Mouse (Mus musculus): Measurements from ENCODE around the gene Epo.

GRCm38 (mm10) chr5:137549840-137550239 lies 16.8 kb upstream of the Epo start:
- TF ChIP-seq CTCF (conservative IDR thresholded peaks at IDR 0.05; ENCODE audit: low read length) (no peak), NANOG (IDR thresholded peaks at IDR 0.05; ENCODE audit: borderline replicate concordance, low read length) (no peak), POU5F1 (IDR thresholded peaks at IDR 0.05; ENCODE audit: borderline replicate concordance, low read length) (no peak)
